Mouse (Mus musculus) neural tube, embryonic 12.5 days (tissue): ENCODE data around the gene Muc13. TPM values are rescaled to one million over a fixed set of nuclear protein-coding genes. Genes with fewer than 3 reads are reported as not detected.

ENCODE experiments used
- ATAC-seq: fragments of 200-750 bp; cut with Nextera tagmentation; 2 replicates; pipeline ENCODE4 v1.8.0; 2017; ENCODE audit warnings: low read depth, mild to moderate bottlenecking, moderate TSS enrichment, moderate library complexity; ENCODE audit not compliant: low FRiP score
- H3K27ac ChIP-seq: fragments of 300-500 bp; sonication (generic); 2 replicates; pipeline ENCODE4 v1.5.1; 2016
- H3K27me3 ChIP-seq: fragments of 300-500 bp; sonication (generic); replicated peaks from 2 replicates; pipeline ENCODE4 v1.6.1; 2016; ENCODE audit warnings: mild to moderate bottlenecking
- H3K36me3 ChIP-seq: fragments of 300-500 bp; sonication (generic); 2 replicates; pipeline ENCODE4 v1.6.1; 2016; ENCODE audit warnings: mild to moderate bottlenecking
- H3K4me1 ChIP-seq: fragments of 300-500 bp; sonication (generic); 2 replicates; pipeline ENCODE4 v1.6.1; 2016
- H3K4me2 ChIP-seq: fragments of 300-500 bp; sonication (generic); replicated peaks from 2 replicates; pipeline ENCODE4 v1.6.1; 2016; ENCODE audit warnings: mild to moderate bottlenecking
- H3K4me3 ChIP-seq: fragments of 300-500 bp; sonication (generic); 2 replicates; pipeline ENCODE4 v1.5.1; 2016
- H3K9ac ChIP-seq: fragments of 300-500 bp; sonication (generic); 2 replicates; pipeline ENCODE4 v1.6.1; 2016; ENCODE audit warnings: mild to moderate bottlenecking
- H3K9me3 ChIP-seq: fragments of 300-500 bp; sonication (generic); 2 replicates; pipeline ENCODE4 v1.6.1; 2016; ENCODE audit warnings: mild to moderate bottlenecking
- WGBS: fragments of 180-500 bp; shearing (Covaris S2); methylation state at CpG from one replicate; pipeline ENCODE4 v1.1.7; 2016; 5-methylcytosine and 5-hydroxymethylcytosine counted together
- polyA plus RNA-seq: library from polyadenylated mRNA; unstranded; fragments of >200 nt; fragmentation: Nextera tagmentation; extraction: Ambion mirVana; gene quantifications from 2 replicates; pipeline ENCODE4 v1.2.1, GENCODE M21; 2016

Muc13 gene
- 0.06 and 0.16 TPM in 2 replicates for polyA plus RNA-seq

DNA sequence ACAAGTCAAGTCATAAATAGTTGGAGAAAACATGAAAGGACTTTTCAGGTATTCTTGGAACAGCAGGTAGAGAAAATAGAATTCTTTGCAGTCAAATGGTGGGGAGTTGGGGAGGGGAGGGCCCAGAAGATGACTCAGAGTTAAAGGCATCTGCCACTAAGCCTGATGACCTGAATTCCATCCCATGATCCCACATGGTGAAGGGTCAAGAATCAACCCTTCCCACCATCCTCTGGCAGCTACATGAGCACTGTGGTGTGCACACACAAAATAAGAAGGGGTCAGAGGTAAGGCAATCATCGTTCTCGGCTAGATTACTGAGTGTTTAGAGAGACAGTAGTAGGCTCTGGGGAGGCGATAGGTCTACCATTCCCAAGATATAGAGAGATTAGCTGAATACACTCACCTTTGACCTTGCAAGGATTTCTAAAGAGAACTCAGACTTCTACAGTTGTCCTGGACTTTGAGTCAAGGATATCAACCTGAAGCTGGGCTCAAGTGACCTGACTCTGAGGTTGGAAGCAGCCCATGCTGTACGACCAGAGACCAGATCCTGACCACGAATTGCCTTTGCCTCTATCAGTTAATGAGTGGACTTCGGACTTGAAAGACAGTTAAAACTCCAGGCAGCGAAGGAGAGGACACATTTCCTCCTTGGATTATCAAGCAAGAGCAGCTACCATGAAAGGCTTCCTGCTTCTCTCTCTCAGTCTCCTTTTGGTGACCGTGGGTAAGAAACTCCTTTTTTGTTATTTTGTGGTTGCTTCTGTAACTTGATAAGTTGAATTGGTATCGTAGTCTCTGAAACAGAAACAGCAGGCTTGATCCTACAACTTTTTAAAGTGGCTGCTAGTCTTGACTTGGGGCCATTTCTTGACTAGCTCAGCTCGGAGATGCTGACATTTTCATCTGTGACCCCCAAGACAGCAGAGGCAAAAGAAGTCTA lies at the start of gene Muc13:
Muc13 (plus strand) TSS at position 192 of the 946 bp plus-strand sequence.
- H3K9me3 ChIP-seq = no peaks in the 10 kb centered on the region
- no peak within 1 kb of the TSS for H3K9ac ChIP-seq
- H3K27me3 ChIP-seq = no peaks in the 10 kb centered on the region
- ATAC-seq = no peak
- no peaks in the 10 kb centered on the region for H3K4me1 ChIP-seq
- 89% methylated on average over 10 of the region's 10 CpGs for WGBS
- H3K36me3 ChIP-seq = no peaks in the 10 kb centered on the region
- no peak within 1 kb of the TSS for H3K27ac ChIP-seq
- no peak within 1 kb of the TSS for H3K4me3 ChIP-seq
- H3K4me2 ChIP-seq = no peak within 1 kb of the TSS

DNA sequence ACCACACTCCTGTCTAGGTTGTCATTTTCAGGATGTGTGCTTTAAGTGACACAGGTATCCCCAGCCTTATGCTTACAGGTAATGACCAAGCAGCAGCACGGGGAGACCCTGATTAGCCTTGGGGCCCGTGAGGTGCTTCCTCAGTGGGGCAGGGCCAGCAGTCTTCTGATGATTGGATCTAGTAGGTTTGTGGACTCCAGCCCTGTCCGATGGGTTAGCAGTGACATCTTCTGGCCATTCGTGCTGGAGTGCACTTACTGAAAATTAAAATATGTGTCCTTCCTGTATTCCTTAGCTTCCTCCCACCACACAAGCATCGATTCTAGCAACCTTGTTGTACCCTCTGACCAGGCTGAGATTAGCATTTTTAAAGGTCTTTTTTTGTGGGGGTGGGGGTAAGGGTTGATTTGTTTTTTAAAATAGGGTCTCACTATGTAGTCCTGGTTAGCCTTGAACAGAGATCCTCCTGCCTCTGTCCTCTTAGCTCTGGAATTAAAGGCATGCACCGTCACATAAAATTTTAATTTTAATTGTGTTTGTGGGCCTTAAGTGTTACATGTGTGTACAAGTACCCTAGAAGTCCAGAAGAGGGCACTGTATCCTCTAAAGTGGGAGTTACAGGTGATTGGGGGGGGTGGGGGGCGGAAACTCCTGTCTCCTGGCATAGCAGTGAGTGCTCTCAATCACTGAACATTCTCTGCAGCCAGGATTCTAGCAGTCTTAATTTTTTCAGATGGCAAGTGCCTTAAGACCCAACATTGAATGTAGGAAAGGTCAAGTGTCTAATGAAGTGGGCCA lies 49.0 kb upstream of the Muc13 start:
- Histone ChIP-seq H3K27ac (no peak overlapping the region), H3K4me1 (peaks cover 26% of the 10 kb centered on the region), H3K9ac (no peak overlapping the region), H3K27me3 (no peaks in the 10 kb centered on the region), H3K4me2 (no peak overlapping the region), H3K9me3 (no peaks in the 10 kb centered on the region), H3K4me3 (no peak overlapping the region), H3K36me3 (peaks cover 3% of the 10 kb centered on the region; the same call in 1 of the 2 replicates)
- WGBS = 75% methylated on average over 7 of the region's 7 CpGs
- ATAC-seq = 0 out of 2 replicates have a peak, but pooled peaks have one; percentile 44

DNA sequence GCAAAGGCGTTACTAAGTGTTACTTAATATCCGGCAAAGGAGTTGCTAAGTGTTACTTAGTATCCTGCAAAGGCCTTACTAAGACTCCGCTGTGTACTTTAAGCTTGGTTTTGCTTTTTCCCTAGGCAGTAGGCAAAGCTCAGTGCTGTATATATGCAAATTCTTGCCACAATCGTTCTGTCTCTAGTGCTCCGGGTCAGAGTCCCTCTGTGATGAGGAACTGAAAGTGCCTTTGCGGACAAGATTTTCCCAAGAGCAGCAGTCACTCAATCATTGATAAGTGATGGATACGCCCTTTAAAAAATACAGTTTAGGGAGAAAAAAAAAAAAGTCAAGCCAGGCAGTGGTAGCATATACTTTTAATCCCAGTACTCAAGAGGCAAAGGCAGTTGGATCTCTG lies 48.4 kb upstream of the Muc13 start:
- no peaks in the 10 kb centered on the region for H3K9me3 ChIP-seq
- no peak overlapping the region for H3K4me3 ChIP-seq
- H3K36me3 ChIP-seq = peaks cover 3% of the 10 kb centered on the region; the same call in 1 of the 2 replicates
- no peaks in the 10 kb centered on the region for H3K27me3 ChIP-seq
- peaks cover 20% of the 10 kb centered on the region for H3K4me1 ChIP-seq
- WGBS = 89% methylated on average over 7 of the region's 7 CpGs
- H3K4me2 ChIP-seq = no peak overlapping the region
- no peak for ATAC-seq
- no peak overlapping the region for H3K9ac ChIP-seq
- H3K27ac ChIP-seq = no peak overlapping the region

DNA sequence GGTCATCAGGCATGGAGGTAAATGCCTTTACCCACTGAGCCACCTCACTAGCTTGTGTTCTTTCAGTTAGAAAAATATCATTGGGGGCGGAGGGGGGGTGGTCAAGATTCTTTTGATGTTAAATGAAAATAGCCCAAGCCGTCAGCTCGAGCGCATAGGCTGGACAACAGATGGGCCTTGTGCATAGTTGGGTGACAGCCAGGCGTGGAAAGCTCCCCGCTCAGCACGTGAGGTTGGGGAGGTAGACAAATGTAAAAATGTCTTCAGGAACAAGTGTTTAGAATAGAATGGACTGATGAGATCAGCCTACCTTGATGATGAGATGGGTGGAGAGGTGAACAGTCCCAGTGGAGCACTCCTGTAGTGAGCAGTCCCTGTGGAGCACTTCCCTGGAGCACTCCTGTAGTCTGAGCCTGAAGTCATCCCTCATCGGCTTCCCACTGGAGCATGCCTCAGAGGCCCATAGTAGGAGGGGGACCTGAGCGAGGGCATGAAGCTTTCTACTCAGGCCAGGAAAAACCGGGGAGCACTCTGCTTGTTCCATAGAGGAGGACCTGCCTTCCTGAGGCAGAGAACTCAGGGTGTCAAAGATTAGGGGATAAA lies 47.7 kb upstream of the Muc13 start:
- Histone ChIP-seq H3K9ac (no peak overlapping the region), H3K4me3 (no peak overlapping the region), H3K4me1 (peaks cover 13% of the 10 kb centered on the region), H3K4me2 (no peak overlapping the region), H3K36me3 (peaks cover 5% of the 10 kb centered on the region), H3K27ac (no peak overlapping the region), H3K9me3 (no peaks in the 10 kb centered on the region), H3K27me3 (no peaks in the 10 kb centered on the region)
- WGBS = 88% methylated on average over 10 of the region's 10 CpGs
- ATAC-seq = no peak

DNA sequence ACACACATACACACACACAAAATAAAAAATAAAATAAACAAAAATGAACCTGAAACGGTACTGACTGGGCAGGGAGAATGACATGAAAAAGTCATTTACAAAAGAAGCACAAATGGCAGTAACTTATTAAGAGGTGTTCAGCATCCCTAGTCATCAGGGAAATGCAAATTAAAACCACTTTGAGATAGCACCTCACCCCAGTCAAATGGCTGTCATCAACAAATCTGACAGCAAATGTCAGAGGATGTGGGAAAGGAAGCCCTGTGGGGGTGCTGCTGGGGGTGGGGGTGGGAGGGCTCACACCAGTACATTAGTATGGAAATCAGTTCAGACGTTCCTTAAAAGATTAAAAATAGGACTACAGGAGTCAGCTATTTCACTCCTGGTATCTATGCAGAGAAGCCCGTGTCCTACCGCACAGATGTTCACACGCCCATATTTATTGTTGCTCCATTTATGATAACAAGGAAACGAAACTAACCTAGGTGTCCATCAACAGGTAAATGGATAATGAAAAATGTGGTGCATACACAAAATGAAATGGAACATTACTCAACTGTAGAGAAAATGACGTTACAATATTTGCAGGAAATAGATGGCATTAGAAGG lies 46.4 kb upstream of the Muc13 start:
- no peak for ATAC-seq
- H3K4me1 ChIP-seq = 0 out of 2 replicates have a peak, but pooled peaks cover under 1% of the 10 kb centered on the region
- peaks cover 9% of the 10 kb centered on the region for H3K36me3 ChIP-seq
- no peaks in the 10 kb centered on the region for H3K9me3 ChIP-seq
- no peak overlapping the region for H3K4me3 ChIP-seq
- 80% methylated on average over 7 of the region's 7 CpGs for WGBS
- no peak overlapping the region for H3K9ac ChIP-seq
- no peak overlapping the region for H3K4me2 ChIP-seq
- no peak overlapping the region for H3K27ac ChIP-seq
- H3K27me3 ChIP-seq = no peaks in the 10 kb centered on the region

DNA sequence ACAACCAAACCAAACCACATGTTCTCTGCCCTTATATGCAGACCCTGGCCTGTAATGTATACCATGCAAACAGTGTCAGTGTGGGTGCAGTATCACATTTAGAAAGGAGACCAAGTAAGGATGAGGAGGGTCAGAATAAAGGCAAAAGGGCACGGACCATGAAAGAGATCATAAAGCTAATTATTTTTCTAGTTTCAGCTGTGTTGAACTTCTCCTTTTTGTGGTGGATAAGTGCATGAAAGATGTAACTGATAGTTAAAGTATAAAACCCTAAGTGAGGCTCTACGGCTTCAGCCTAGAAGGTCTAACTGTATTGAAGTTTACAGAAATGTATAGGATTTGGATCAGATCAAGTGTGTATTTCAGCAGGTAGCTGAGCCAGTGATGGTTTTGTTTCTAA lies 45.8 kb upstream of the Muc13 start:
- no peak overlapping the region for H3K27ac ChIP-seq
- H3K9ac ChIP-seq = no peak overlapping the region
- H3K4me3 ChIP-seq = no peak overlapping the region
- H3K9me3 ChIP-seq = no peaks in the 10 kb centered on the region
- no peak overlapping the region for H3K4me2 ChIP-seq
- peaks cover 11% of the 10 kb centered on the region for H3K36me3 ChIP-seq
- ATAC-seq = no peak
- H3K27me3 ChIP-seq = no peaks in the 10 kb centered on the region
- H3K4me1 ChIP-seq = no peaks in the 10 kb centered on the region
- WGBS = 95% methylated on average over 2 of the region's 2 CpGs

DNA sequence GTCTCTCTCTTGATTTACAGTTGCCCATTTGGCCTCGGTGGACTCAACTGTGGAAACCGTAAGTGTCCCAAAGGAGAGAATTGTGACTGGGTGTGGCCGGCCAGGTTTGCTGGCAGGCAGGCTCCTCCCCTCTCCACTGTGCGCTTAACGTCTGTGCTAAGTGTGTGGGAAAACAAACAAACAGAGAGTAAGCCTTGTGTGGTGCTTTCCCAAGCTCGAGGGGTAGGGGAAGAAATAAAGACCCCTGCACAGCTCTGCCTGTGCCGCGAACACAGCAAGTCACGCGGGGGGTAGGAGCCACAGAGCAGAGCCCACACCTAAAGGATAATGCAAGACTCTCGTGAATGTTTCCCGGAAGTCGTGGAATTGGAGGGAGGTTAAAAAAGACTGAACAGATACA lies 42.7 kb upstream of the Muc13 start:
- Histone ChIP-seq H3K27ac (no peak overlapping the region), H3K4me3 (no peak overlapping the region), H3K9me3 (no peaks in the 10 kb centered on the region), H3K9ac (no peak overlapping the region), H3K36me3 (peaks cover 26% of the 10 kb centered on the region), H3K4me1 (no peaks in the 10 kb centered on the region), H3K27me3 (no peaks in the 10 kb centered on the region), H3K4me2 (no peak overlapping the region)
- 49% methylated on average over 13 of the region's 13 CpGs for WGBS
- no peak for ATAC-seq

DNA sequence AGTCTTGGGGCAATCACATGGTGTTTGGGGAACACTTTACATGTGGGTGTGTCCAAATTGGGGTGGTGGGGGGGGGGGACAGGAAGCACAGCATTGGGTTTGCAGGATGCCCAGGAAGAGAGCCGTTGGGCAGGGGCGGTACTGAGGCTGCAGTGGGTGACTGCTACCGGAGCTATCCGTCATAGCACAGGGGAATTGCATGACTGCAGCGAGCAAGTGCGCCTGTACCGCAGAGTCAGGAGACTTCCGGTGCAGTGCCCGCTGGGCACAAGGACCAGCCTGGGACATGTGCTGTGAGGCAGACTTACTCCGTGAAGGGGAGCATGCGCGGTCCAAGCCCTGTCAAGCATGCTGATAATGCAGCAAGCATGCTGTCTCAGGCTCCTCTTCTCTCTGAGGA lies 42.2 kb upstream of the Muc13 start:
- no peak overlapping the region for H3K27ac ChIP-seq
- ATAC-seq = no peak
- H3K4me3 ChIP-seq = no peak overlapping the region
- peaks cover 29% of the 10 kb centered on the region for H3K36me3 ChIP-seq
- H3K4me1 ChIP-seq = no peaks in the 10 kb centered on the region
- 72% methylated on average over 12 of the region's 12 CpGs for WGBS
- H3K9me3 ChIP-seq = no peaks in the 10 kb centered on the region
- no peak overlapping the region for H3K9ac ChIP-seq
- H3K4me2 ChIP-seq = no peak overlapping the region
- no peaks in the 10 kb centered on the region for H3K27me3 ChIP-seq

DNA sequence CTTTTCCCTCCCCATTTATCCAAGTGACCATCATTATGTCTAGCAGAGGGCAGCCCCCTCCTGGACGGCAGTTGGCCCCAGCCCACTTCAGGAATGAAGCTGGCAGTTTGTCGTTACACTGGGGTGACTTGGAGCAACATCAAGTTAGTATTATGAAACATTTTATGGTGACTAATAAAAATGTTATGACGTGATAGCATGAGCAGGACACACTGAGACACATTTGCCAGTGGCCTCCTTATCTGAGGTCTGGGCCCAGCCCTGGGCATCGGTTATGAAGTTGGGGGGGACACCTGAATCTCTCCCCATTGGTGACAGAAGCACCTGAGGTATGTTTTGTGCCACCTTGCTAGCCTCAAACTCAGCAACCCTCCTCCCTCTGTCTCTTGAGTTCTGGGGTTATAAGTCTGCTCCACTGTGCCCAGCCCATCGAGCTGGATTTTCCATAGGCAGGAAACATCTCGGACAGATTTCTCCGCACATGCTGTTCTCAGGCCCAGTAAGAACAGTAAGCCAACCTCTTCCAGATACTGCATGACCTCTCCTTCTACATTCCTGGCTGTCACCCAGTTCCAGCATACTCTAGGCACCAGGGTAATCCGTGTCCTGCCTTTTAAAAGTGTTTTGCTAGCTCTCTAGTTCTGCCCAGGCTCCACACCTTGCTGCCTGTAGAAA lies 40.8 kb upstream of the Muc13 start:
- Histone ChIP-seq H3K4me1 (no peaks in the 10 kb centered on the region), H3K36me3 (peaks cover 30% of the 10 kb centered on the region), H3K4me2 (no peak overlapping the region), H3K9me3 (no peaks in the 10 kb centered on the region), H3K9ac (no peak overlapping the region), H3K27me3 (no peaks in the 10 kb centered on the region), H3K27ac (no peak overlapping the region), H3K4me3 (no peak overlapping the region)
- no peak for ATAC-seq
- WGBS = 87% methylated on average over 8 of the region's 8 CpGs

DNA sequence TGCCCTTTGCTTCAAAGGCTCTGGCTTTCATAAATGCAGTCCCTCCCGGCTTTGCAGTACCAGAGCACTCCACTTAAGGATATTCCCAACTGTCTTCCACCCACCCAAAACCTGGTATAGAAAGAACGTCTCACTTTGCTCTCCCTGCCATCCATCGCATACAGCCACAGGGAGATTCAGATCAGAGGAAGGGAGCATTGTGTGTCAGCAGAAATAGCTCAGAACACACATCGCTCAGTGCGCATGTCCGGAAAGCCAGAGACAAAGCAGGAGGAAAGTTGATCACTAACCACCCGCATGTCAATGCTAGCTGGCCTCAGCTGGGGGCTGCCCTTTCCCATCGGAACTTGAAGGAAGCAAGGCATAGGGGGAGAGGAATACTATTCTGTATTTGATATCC lies 38.5 kb upstream of the Muc13 start:
- no peak for ATAC-seq
- Histone ChIP-seq H3K27me3 (no peaks in the 10 kb centered on the region), H3K4me1 (no peaks in the 10 kb centered on the region), H3K4me3 (no peak overlapping the region), H3K4me2 (no peak overlapping the region), H3K9ac (no peak overlapping the region), H3K36me3 (peaks cover 35% of the 10 kb centered on the region), H3K27ac (no peak overlapping the region), H3K9me3 (no peaks in the 10 kb centered on the region)
- 88% methylated on average over 8 of the region's 8 CpGs for WGBS

DNA sequence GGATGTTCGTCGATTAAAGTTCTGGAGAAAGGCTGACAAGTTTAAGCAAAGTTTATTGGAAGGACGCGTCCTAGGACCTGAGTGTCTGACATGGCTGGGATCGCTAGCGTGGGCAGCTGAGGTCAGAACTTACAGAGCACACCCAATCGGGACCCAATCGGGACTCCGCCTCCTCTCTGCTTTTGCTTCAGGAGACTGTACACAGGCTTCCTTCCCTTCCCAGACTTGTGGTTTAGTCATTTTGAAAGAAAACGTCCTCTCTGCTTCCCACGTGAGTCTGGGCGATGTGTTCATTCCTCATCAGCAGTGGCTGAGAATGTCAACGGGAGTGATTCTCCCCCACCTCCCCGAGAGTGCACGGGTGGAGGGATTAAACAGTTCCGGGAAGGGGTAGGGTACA lies 37.9 kb upstream of the Muc13 start:
- Histone ChIP-seq H3K4me1 (no peaks in the 10 kb centered on the region), H3K9ac (no peak overlapping the region), H3K36me3 (peaks cover 35% of the 10 kb centered on the region), H3K4me3 (no peak overlapping the region), H3K27me3 (no peaks in the 10 kb centered on the region), H3K27ac (no peak overlapping the region), H3K9me3 (no peaks in the 10 kb centered on the region), H3K4me2 (no peak overlapping the region)
- WGBS = 77% methylated on average over 16 of the region's 16 CpGs
- ATAC-seq = no peak
